Mouse (Mus musculus) forebrain, embryonic 11.5 days (tissue): Measurements from ENCODE around the gene Gpx6. TPM values are rescaled to one million over a fixed set of nuclear protein-coding genes. Genes with fewer than 3 reads are reported as not detected.

Experiments
- ATAC-seq: fragments of 200-750 bp; cut with Nextera tagmentation; replicated peaks from 2 replicates; pipeline ENCODE4 v1.8.0; 2017; ENCODE audit warnings: moderate TSS enrichment; ENCODE audit not compliant: low FRiP score
- DNase-seq: peaks from one replicate; pipeline ENCODE4 v3.0.0-alpha.2; 2017; ENCODE audit warnings: low spot score
- H3K27ac ChIP-seq: fragments of 300-500 bp; sonication (generic); 2 replicates; pipeline ENCODE4 v1.5.1; 2014; ENCODE audit warnings: low read depth, low read length
- H3K27me3 ChIP-seq: fragments of 300-500 bp; sonication (generic); 2 replicates; pipeline ENCODE4 v1.6.1; 2014; ENCODE audit warnings: mild to moderate bottlenecking, low read length, mixed read lengths; ENCODE audit not compliant: control insufficient read depth, insufficient read depth
- H3K36me3 ChIP-seq: fragments of 300-500 bp; sonication (generic); 2 replicates; pipeline ENCODE4 v1.6.1; 2014; ENCODE audit warnings: mild to moderate bottlenecking, low read length, moderate library complexity, mixed read lengths; ENCODE audit not compliant: control insufficient read depth, insufficient read depth
- H3K4me1 ChIP-seq: fragments of 300-500 bp; sonication (generic); replicated peaks from 2 replicates; pipeline ENCODE4 v1.6.1; 2014; ENCODE audit warnings: low read length, mixed read lengths; ENCODE audit not compliant: control insufficient read depth, insufficient read depth
- H3K4me2 ChIP-seq: fragments of 300-500 bp; sonication (generic); 2 replicates; pipeline ENCODE4 v1.6.1; 2014; ENCODE audit warnings: low read depth, mild to moderate bottlenecking, low read length, moderate library complexity, mixed read lengths; ENCODE audit not compliant: severe bottlenecking
- H3K4me3 ChIP-seq: fragments of 300-500 bp; sonication (generic); 2 replicates; pipeline ENCODE4 v1.5.1; 2014; ENCODE audit warnings: low read depth, low read length
- H3K9ac ChIP-seq: fragments of 300-500 bp; sonication (generic); 2 replicates; pipeline ENCODE4 v1.6.1; 2014; ENCODE audit warnings: low read length
- H3K9me3 ChIP-seq: fragments of 300-500 bp; sonication (generic); 2 replicates; pipeline ENCODE4 v1.6.1; 2016; ENCODE audit warnings: low read length, mixed read lengths; ENCODE audit not compliant: control insufficient read depth
- whole genome bisulfite sequencing: fragments of 180-500 bp; shearing (Covaris S2); extraction: QIAGEN DNeasy Blood & Tissue Kit; methylation state at CpG from one replicate; pipeline ENCODE4 v1.1.7; 2014; 5-methylcytosine and 5-hydroxymethylcytosine counted together
- polyA plus RNA-seq: library from polyadenylated mRNA; unstranded; fragments of >200 nt; fragmentation: Nextera tagmentation; extraction: Ambion mirVana; gene quantifications from 2 replicates; pipeline ENCODE4 v1.2.1, GENCODE M21; 2014

The Gpx6 gene
- polyA plus RNA-seq, result not detected in 2 replicates

- Histone ChIP-seq H3K4me3 (no peak within 1 kb of the TSS), H3K27me3 (no peaks in the 10 kb centered on the region), H3K4me1 (no peaks in the 10 kb centered on the region), H3K36me3 (no peaks in the 10 kb centered on the region), H3K9me3 (no peaks in the 10 kb centered on the region), H3K27ac (no peak within 1 kb of the TSS), H3K4me2 (no peak within 1 kb of the TSS), H3K9ac (no peak within 1 kb of the TSS)
- WGBS, result 12% methylated on average over 3 of the region's 3 CpGs
- DNase-seq (no peak), ATAC-seq (no peak)
Observed at GRCm38 (mm10) chr13:21311926-21312325, at the start of gene Gpx6. Gene Gpx6, plus strand, starts transcription at chr13:21312125.

- Histone ChIP-seq H3K27me3 (peaks cover 2% of the 10 kb centered on the region; the same call in 1 of the 2 replicates), H3K27ac (no peak overlapping the region), H3K4me3 (no peak overlapping the region), H3K4me1 (0 out of 2 replicates have a peak, but pooled peaks cover 2% of the 10 kb centered on the region), H3K36me3 (no peaks in the 10 kb centered on the region), H3K9ac (no peak overlapping the region), H3K9me3 (no peaks in the 10 kb centered on the region), H3K4me2 (no peak overlapping the region)
- no peak for DNase-seq
- no peak for ATAC-seq
- WGBS, result 78% methylated on average over 4 of the region's 4 CpGs
Observed at GRCm38 (mm10) chr13:21262787-21263461, 49.0 kb upstream of the Gpx6 start.

GRCm38 (mm10) chr13:21263910-21264309 is 48.0 kb upstream of the Gpx6 start:
- H3K27ac ChIP-seq, result no peak overlapping the region
- H3K9ac ChIP-seq, result peak overlapping the region; percentile 49

GRCm38 (mm10) chr13:21264366-21264765 is 47.6 kb upstream of the Gpx6 start:
- no peak; the same call in 1 of the 2 replicates for ATAC-seq
- H3K4me1 ChIP-seq, result 0 out of 2 replicates have a peak, but pooled peaks cover 2% of the 10 kb centered on the region
- H3K9me3 ChIP-seq, result no peaks in the 10 kb centered on the region
- DNase-seq, result peak; percentile 90
- peak overlapping the region; percentile 51 for H3K4me2 ChIP-seq
- no peaks in the 10 kb centered on the region for H3K36me3 ChIP-seq
- no peak overlapping the region for H3K27ac ChIP-seq
- 2% methylated on average over 11 of the region's 11 CpGs for WGBS
- peak overlapping the region; percentile 49 for H3K9ac ChIP-seq
- peak overlapping the region; percentile 45 for H3K4me3 ChIP-seq
- peaks cover 2% of the 10 kb centered on the region; the same call in 1 of the 2 replicates for H3K27me3 ChIP-seq

More at GRCm38 (mm10) chr13:21263910-21264309, 48.0 kb upstream of the Gpx6 start:
- H3K9me3 ChIP-seq, result no peaks in the 10 kb centered on the region
- no peak for DNase-seq
- ATAC-seq, result no peak
- peaks cover 2% of the 10 kb centered on the region; the same call in 1 of the 2 replicates for H3K27me3 ChIP-seq
- WGBS, result 2% methylated on average over 11 of the region's 11 CpGs
- no peaks in the 10 kb centered on the region for H3K36me3 ChIP-seq
- 0 out of 2 replicates have a peak, but pooled peaks cover 2% of the 10 kb centered on the region for H3K4me1 ChIP-seq
- peak overlapping the region; percentile 45 for H3K4me3 ChIP-seq
- H3K4me2 ChIP-seq, result peak overlapping the region; percentile 51

- Histone ChIP-seq H3K4me3 (no peak overlapping the region), H3K27ac (no peak overlapping the region), H3K9ac (no peak overlapping the region), H3K4me1 (no peaks in the 10 kb centered on the region), H3K36me3 (no peaks in the 10 kb centered on the region), H3K27me3 (peaks cover 2% of the 10 kb centered on the region; the same call in 1 of the 2 replicates), H3K4me2 (no peak overlapping the region), H3K9me3 (no peaks in the 10 kb centered on the region)
- DNase-seq (no peak), ATAC-seq (no peak)
- WGBS, result 51% methylated on average over 2 of the region's 2 CpGs
Observed at GRCm38 (mm10) chr13:21265736-21266135, 46.2 kb upstream of the Gpx6 start.

- H3K9me3 ChIP-seq, result no peaks in the 10 kb centered on the region
- DNase-seq, result no peak
- H3K4me1 ChIP-seq, result no peaks in the 10 kb centered on the region
- peaks cover 1% of the 10 kb centered on the region; the same call in 1 of the 2 replicates for H3K27me3 ChIP-seq
- no peaks in the 10 kb centered on the region for H3K36me3 ChIP-seq
- no peak overlapping the region for H3K27ac ChIP-seq
- no peak overlapping the region for H3K9ac ChIP-seq
- 9% methylated on average over 4 of the region's 4 CpGs for WGBS
- no peak for ATAC-seq
- peak overlapping the region; percentile 9; the same call in 1 of the 2 replicates for H3K4me3 ChIP-seq
- peak overlapping the region; percentile 12; the same call in 1 of the 2 replicates for H3K4me2 ChIP-seq
Observed at GRCm38 (mm10) chr13:21267541-21267940, 44.4 kb upstream of the Gpx6 start.

GRCm38 (mm10) chr13:21268262-21268661 is 43.7 kb upstream of the Gpx6 start:
- H3K9ac ChIP-seq, result no peak overlapping the region
- 0 out of 2 replicates have a peak, but pooled peaks have one; percentile 10 for ATAC-seq
- H3K4me3 ChIP-seq, result no peak overlapping the region
- WGBS, result 6% methylated on average over 1 of the region's 1 CpGs
- no peaks in the 10 kb centered on the region for H3K4me1 ChIP-seq
- peak overlapping the region; percentile 12; the same call in 1 of the 2 replicates for H3K4me2 ChIP-seq
- no peaks in the 10 kb centered on the region for H3K36me3 ChIP-seq
- H3K27me3 ChIP-seq, result no peaks in the 10 kb centered on the region
- no peak for DNase-seq
- no peak overlapping the region for H3K27ac ChIP-seq
- H3K9me3 ChIP-seq, result no peaks in the 10 kb centered on the region

GRCm38 (mm10) chr13:21275021-21275814 is 36.7 kb upstream of the Gpx6 start:
- Histone ChIP-seq H3K36me3 (no peaks in the 10 kb centered on the region), H3K4me1 (no peaks in the 10 kb centered on the region; the same call in 1 of the 2 replicates), H3K4me2 (peak overlapping the region; percentile 55), H3K27me3 (no peaks in the 10 kb centered on the region; the same call in 1 of the 2 replicates), H3K4me3 (peak overlapping the region; percentile 61), H3K27ac (no peak overlapping the region), H3K9me3 (no peaks in the 10 kb centered on the region), H3K9ac (peak overlapping the region; percentile 61)
- peak; percentile 68 for DNase-seq
- WGBS, result under 1% methylated on average over 29 of the region's 29 CpGs
- peak; percentile 72 for ATAC-seq
